Mouse (Mus musculus) induced T-regulatory cell, adult 2 months (primary cell): ENCODE measurements around the gene Mrps18a.

Source experiments
- DNase-seq: peaks from one replicate; pipeline ENCODE4 v3.0.0-alpha.2; 2012; ENCODE audit warnings: low read depth

The Mrps18a gene

GRCm38 (mm10) chr17:46110402-46111289 lies at the start of gene Mrps18a:
TSS of gene Mrps18a (plus strand) at chr17:46110986.
- peak; percentile 90 for DNase-seq

DNA sequence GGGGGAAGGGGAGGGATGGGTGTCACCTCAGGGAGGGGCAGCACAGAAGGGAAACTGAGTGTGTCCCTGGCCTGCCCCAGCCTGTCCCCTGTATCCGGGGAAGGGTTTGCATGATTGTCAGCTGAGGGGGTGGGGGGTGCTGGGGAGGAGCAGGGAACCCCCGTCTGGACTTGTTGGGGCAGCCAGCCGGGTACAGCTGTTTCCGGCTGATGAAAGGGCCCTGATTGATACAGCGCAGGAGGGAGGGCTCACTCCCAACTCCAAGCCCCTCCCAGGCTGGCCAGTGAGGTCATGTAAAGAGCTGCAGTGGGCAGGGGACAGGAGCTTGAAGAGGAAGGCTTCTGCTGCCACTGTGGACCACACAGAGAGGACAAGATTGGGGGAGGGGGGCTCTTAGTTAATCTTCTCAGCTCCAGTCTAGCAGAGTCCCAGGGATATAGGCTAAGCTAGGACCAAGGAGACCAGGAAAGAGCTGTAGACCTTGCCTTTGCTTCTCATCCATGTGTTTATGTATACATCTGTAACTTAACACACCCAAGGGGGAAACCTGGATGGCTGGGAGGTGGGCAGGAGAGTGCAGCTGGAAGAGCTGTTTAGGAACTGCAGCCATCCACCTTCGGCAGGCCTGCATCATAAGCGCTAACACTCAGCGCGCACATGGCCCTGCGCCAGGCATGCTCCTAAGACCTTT lies 47.4 kb upstream of the Mrps18a start:
- DNase-seq = no peak

GRCm38 (mm10) chr17:46063974-46064312 lies 46.8 kb upstream of the Mrps18a start:
- DNase-seq = no peak

DNA sequence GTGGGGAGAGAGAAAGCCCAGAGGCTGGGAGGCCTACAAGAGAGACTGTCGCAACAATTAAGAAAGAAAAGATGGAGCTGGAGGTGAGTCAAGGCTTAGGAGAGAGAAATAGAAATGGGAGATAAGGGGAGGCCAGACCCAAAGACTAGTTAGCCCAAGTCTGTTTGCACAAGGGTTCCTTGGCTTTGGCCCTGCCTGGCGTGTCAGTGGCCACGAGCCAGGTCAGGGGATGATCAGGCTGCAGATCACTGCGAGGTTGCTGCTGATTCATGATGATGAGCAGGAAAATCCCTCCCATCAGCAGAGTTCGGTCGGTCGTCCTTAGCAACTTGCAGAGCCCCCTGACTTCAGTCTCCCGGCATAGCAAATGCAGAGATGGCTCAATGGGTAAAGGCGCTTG lies 40.7 kb upstream of the Mrps18a start:
- no peak for DNase-seq

DNA sequence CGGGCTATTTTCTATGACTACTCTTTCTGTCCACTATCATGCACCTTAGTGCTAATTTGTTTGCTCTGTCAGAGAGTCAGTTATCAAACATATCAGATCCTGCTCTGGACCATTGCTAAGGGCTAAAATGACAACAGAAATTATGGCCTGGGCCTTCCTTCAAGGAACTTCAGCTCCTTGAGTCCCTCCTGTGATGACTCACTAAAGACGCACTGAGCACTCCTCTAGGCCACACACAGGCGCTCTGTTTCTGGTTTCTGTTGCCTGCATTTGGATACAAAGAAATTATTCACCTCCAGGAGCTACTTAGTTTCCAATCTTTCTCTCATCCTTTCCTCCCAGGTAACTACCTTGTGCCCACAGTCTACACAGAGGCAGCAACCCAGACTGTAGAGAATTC lies 39.3 kb upstream of the Mrps18a start:
- no peak for DNase-seq

DNA sequence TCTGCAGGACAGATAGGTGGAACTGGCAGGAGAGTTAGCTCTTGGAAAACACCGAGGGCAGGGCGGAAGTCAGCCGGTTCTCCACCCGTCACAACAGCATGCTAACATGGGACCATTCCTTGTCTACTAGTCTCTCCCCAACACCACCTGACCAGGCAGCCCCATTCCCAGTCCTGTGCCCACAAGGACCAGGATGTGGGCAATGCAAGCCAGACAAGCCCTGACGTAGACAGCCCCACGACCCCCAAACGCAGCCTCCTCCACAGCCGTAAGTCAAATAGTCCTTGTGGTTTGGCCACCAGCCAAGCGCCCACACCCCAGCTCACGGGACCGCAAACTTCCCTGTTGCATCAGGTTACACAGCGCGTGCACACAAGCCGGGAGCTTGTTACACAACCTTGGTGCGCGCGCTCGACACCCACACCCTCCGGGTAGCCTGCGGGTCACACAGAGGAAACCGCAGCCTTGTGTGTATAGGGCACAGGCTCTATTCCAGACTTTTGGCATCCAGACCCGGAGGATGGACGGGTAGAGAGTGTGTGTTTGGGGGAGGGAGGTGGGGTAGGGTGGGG lies 37.0 kb upstream of the Mrps18a start:
- peak; percentile 87 for DNase-seq

DNA sequence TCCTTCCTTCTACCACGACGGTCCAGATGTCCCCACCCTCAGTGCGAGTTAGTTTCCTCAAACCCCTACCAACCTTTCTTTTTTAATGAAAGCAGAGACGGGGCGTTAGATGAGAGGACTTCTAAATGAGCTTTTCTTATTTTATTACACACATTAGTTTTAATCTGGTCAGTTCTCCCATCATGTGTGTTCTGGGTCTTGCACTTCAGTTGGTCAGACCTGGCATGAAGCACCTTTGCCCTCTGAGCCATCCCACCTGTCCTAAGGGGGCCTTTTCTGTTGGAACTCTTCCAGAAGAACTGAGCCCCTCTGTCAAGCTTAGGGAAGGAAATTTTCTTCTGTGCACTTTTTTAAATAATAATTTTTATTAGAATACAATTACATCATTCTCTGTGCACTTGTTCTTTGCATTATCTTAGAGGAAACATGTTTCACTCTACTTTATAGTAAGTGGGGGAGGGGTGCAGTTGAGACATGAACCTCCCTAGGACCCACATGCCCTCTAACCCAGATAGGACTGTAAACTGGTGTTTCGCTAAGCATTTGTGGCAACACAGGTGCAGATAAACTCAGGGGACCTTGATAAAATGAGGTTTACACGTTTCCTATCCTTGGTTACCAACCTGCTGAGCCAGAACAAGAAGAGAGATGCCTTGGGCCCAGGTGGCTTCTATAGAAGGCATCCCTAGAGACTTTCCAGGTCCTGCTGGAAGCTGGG lies 36.2 kb upstream of the Mrps18a start:
- no peak for DNase-seq

- DNase-seq = peak; percentile 72
Observed at GRCm38 (mm10) chr17:46075116-46075485, 35.7 kb upstream of the Mrps18a start.

DNA sequence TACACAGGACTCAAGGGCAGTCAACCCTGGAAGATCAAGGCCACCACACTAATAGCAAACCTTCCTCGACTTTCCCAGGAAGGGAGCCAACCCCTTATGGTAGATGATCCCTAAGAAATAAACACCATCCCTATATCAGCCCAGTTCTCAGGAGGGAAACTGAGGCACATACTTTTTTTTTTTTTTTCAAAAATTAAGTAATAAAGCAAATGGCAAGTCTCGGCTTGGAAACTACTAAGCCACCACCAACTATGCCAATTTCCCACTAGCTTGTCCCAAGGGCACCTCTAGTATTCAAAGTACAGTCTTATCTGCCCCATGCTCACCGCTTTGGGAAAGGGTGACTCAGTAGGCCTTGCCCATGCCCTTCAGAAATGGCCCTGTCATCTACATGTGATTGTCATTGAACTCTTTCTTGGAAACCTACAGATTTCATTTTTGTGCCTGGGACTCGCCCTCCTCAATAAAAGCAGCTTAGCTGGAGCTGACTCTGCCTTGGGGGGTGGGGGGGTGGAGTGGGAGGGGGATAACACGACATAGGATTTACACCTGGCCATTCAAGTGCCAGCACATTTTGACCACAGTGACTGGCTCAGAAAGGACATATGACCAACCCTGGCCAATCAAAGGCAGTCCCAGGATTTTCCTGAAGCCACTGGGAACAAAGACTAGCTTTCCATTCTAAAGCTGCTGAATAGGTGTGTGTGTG lies 35.1 kb upstream of the Mrps18a start:
- no peak for DNase-seq

- no peak for DNase-seq
Observed at GRCm38 (mm10) chr17:46076260-46076551, 34.6 kb upstream of the Mrps18a start.

- DNase-seq = no peak
Observed at GRCm38 (mm10) chr17:46077921-46078534, 32.8 kb upstream of the Mrps18a start.

DNA sequence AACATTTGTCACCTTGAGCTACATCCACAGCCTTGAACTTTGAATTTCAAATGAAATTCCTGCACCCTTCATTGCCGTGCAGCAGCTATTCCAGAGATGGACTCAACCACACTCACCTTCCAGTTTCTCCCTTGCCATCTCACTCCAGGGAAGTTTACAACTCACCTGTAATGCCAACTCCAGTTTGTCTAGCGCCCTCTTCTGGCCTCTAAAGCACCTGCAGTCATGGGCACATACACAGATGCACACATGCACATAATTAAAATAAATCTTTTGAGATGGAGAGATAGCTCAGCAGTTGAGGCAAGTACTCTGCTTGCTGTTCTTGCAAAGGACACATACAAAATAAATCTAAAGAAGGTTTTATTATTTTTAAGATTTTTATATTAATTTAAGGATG lies 31.7 kb upstream of the Mrps18a start:
- DNase-seq = no peak

- DNase-seq = no peak
Observed at GRCm38 (mm10) chr17:46080388-46080787, 30.4 kb upstream of the Mrps18a start.

DNA sequence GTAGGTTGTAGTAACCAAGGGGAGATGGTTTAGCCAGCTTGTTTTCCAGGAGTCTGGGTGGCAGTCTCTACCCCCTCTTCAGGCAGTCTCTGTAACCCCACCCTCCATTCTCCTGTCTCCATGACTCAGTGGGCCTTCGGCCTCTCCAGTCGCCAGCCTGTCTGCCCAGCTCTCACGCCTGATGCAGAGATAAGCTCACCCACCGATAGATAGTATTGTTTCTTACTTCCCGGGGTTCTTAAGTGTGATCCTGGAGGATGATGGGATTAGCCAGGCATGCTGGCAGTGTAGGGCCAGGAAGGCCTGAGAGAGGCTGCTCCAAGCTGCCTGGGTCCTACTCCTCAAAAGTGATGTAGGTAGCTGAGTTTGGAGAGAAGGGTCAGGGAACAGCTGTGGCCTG lies 29.7 kb upstream of the Mrps18a start:
- no peak for DNase-seq

DNA sequence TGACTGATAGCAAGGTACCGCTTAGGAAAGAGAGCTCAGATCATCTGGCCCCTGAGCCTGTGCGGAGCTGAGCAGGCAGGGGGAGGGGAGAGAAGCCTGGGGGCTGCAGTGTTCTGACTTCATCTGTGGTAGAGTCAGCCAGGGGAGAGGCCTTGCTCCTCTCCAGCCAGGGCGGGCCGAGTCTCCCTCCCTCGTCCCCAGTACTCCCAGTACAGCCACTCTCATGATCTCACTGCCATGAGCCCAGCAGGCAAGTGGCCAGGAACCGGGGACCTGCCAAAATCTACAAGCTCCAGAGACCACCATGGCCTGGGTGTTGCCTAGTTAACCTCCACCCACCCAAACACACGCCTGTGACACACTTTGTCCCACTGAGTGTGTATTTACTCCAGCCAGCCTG lies 29.1 kb upstream of the Mrps18a start:
- DNase-seq = no peak

DNA sequence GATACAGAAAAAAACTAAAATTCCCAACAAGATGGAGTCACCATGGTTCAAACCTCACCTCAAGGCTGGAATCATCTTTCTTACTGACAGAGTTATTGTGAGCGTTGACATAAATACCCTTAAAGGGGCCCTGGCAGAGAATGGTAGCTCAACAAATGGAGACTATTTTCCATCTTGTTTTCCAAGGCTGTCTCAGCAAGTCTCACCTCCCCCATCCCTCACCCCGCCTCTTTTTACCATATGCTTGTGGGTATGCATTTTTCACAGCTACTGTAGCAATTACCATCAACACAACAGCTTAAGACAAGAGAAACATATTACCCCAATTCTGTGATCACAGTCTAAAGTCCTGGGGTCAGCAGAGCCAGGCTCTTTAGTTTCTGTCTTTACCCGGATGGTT lies 27.4 kb upstream of the Mrps18a start:
- DNase-seq = no peak

DNA sequence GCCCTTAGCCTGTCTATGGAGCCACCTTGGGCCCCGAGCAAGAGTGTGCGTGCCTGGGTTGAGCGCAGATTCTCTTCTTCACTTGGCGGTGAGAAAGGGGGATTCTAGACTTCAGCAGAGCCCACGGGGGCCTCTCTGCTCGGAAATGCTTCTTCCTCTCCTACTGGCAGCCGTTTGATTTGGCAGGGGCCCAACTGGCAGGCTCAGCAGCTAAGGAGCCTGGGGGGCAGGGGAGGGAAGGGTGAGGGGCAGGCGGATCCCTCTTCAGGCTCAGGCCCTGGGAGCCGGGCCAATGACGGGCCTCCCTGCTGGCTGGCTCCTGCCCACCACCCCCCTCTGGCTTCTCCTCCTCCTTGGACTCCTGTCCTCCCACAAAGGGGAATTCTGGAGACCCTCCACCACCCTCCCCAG lies 26.7 kb upstream of the Mrps18a start:
- DNase-seq = no peak

GRCm38 (mm10) chr17:46086341-46086870 lies 24.4 kb upstream of the Mrps18a start:
- no peak for DNase-seq

DNA sequence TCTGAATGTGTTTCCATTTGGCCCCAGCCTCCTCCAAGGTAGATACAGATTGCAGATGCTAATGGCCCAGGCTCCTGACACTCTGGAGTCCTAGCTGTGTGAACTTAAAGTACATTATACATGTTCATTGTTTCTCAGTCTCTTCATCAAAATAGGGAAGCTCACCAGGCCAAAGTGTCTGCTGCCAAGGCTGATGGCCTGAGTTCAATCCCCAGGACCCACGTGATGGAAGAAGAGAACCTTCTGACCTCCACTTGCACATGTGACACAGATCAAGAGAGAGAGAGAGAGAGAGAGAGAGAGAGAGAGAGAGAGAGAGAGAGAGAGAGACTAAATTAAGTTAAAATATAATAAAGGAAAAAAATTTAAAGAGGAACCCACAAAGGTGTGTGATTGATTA lies 19.4 kb upstream of the Mrps18a start:
- DNase-seq = no peak

DNA sequence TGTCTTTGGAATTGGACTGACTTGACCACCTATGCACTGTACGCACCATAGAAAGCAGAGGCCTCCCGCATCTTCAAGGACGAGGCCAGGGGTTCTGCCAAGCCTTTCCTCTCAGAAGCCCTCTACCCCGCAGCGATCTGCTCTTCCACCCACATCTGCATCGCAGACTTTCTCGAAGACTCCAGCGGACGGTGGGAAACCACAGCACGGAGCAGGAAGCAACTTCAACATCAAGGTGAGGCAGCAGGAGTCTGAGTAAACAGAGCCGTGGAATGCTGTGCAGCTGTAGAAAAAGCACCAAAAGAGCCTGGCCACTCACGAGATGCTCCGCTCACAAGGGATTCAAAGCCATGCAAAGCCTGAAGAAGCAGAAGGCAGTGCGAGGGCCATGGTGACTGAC lies 18.9 kb upstream of the Mrps18a start:
- DNase-seq = no peak

GRCm38 (mm10) chr17:46098525-46098924 lies 12.3 kb upstream of the Mrps18a start:
- DNase-seq = no peak

GRCm38 (mm10) chr17:46101906-46102305 lies 8.9 kb upstream of the Mrps18a start:
- no peak for DNase-seq
